Mouse (Mus musculus) heart, adult 2 months (tissue): ENCODE results near the gene Ift88. TPM values are rescaled to one million over a fixed set of nuclear protein-coding genes. Genes with fewer than 3 reads are reported as not detected.
A peak's percentile ranks its signal among the peaks of the same experiment; 100 is the strongest.

Source experiments
- DNase-seq, 2 experiments: peaks; one replicate each; pipeline ENCODE4 v3.0.0; 2021
- H3K27ac ChIP-seq: fragments of 200-600 bp; 2 replicates; pipeline ENCODE4 v1.8.1; 2022
- H3K27me3 ChIP-seq: fragments of 200-500 bp; 2 replicates; pipeline ENCODE4 v1.6.1; 2012; ENCODE audit warnings: mild to moderate bottlenecking, low read length, inconsistent platforms, mixed read lengths; ENCODE audit not compliant: control insufficient read depth, insufficient read depth
- H3K36me3 ChIP-seq: fragments of 200-500 bp; 2 replicates; pipeline ENCODE4 v1.6.1; 2012; ENCODE audit warnings: low read length, inconsistent platforms; ENCODE audit not compliant: control insufficient read depth, insufficient read depth
- H3K4me1 ChIP-seq: fragments of 200-500 bp; 2 replicates; pipeline ENCODE4 v1.6.1; 2011; ENCODE audit warnings: low read length; ENCODE audit not compliant: control insufficient read depth, insufficient read depth
- H3K4me3 ChIP-seq: fragments of 200-600 bp; 2 replicates; pipeline ENCODE4 v1.8.1; 2022
- H3K79me2 ChIP-seq: fragments of 200-500 bp; replicated peaks from 2 replicates; pipeline ENCODE4 v1.6.1; 2012; ENCODE audit warnings: mild to moderate bottlenecking, inconsistent platforms, low read length, moderate library complexity, mixed read lengths; ENCODE audit not compliant: control insufficient read depth, insufficient read depth
- H3K9ac ChIP-seq: fragments of 200-500 bp; 2 replicates; pipeline ENCODE4 v1.6.1; 2012; ENCODE audit warnings: low read depth, mild to moderate bottlenecking, control low read depth, inconsistent platforms, low read length, mixed read lengths
- CTCF ChIP-seq: fragments of 200-600 bp; IDR thresholded peaks from 2 replicates; pipeline ENCODE4 v1.8.1; 2022; ENCODE audit warnings: antibody characterized with exemption, mild to moderate bottlenecking, moderate library complexity
- EP300 ChIP-seq: fragments of 200-500 bp; IDR thresholded peaks from 2 replicates; pipeline ENCODE4 v1.6.1; 2011; ENCODE audit warnings: low read depth, low read length, control low read depth; ENCODE audit not compliant: insufficient read depth
- POLR2A ChIP-seq: fragments of 200-500 bp; IDR thresholded peaks from 2 replicates; pipeline ENCODE4 v1.6.1; 2011; ENCODE audit warnings: mild to moderate bottlenecking, low read depth, low read length, control low read depth; ENCODE audit not compliant: insufficient read depth
- WGBS: fragments of 180-500 bp; shearing (Covaris S2); methylation state at CpG from one replicate; pipeline ENCODE4 v1.1.7; 2018; 5-methylcytosine and 5-hydroxymethylcytosine counted together
- intact Hi-C: fragments of 180-260 bp; cut with DNase I; formaldehyde crosslinking; loops from one replicate; pipeline ENCODE4 v1.15.1; 2025
- polyA plus RNA-seq: library from polyadenylated mRNA; depleted of rRNA; stranded (reverse); fragments of >200 nt; gene quantifications from 2 replicates; pipeline ENCODE4 v1.2.3, GENCODE M21; 2012
- total RNA-seq, 2 experiments: library from RNA; stranded (reverse); gene quantifications; 2 replicates each; pipeline ENCODE4 v1.2.3; 2021

The Ift88 gene
- total and polyA plus RNA-seq, 3 experiments = 4.3 to 5.1 (median 4.5) TPM

DNA sequence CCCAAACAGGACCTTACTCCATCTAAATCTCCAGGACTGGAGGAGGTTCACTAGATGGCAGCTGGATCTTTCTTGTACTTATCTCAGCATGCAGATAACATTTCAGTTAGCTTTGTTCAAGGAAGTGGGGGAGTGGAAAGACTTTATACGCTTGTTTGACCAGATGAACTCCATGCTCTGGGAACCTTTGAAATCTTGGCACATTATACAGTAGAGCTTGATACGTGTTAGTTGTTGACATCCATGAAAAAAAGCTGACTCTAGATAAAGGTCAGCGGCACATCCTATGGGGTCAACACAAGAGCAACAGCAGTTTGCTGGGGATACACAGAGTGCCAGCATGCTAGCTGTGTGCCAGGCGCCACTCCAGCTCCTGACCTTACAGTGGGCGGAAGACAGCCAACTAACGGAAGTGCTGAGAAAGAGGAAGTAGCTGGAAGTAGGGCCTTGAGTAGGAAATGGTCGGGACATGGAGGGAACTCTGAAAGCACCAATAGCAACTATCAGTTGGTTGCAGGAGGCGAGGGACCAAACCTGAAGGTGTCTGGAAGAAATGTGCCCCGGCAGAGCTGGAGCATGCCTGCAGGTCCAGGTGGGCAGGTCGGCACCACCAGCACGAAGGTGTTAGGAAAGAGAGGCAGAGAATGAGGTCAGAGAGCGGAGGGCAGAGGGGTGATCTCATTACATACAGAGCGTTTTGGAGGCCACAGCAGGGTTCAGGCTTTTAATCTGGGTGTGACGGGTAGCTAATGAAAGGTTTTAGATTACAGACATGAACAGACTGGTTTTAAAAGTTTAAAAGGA, 36.9 kb upstream of the Ift88 start:
- Histone ChIP-seq H3K4me1 (peaks cover 1% of the 10 kb centered on the region; the same call in 1 of the 2 replicates), H3K27ac (peak overlapping the region; percentile 5; the same call in 1 of the 2 replicates), H3K27me3 (no peaks in the 10 kb centered on the region), H3K79me2 (no peaks in the 10 kb centered on the region), H3K9ac (no peak overlapping the region), H3K4me3 (peak overlapping the region; percentile 30), H3K36me3 (no peaks in the 10 kb centered on the region)
- intact Hi-C loops = no loop called here
- 43% methylated on average over 14 of the region's 14 CpGs for WGBS
- no peak for TF ChIP-seq EP300
- TF ChIP-seq CTCF = no peak
- no peak for TF ChIP-seq POLR2A
- DNase-seq = peak; percentile 32 to 41

DNA sequence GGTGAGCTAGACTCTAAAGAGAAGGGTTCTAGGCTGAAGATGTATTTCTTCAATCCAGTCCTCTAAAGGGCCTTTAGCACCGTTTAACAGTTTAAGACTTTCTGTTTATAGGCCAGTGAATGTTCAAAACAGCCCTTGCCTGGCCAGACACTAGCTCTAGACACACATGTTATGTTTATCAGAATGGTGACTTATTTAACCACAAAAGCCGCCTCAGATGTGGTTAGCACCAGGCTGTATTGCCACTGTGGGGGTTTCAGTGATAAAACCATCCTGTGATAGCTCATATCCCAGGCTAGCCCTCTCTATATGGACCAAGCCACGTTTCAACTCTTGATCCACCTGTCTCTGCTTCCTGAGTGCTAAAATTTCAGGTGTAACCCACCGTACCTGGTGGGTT, 32.2 kb upstream of the Ift88 start:
- H3K4me1 ChIP-seq = peaks cover 1% of the 10 kb centered on the region; the same call in 1 of the 2 replicates
- H3K4me3 ChIP-seq = no peak overlapping the region
- 77% methylated on average over 4 of the region's 4 CpGs for WGBS
- DNase-seq = no peak
- no peaks in the 10 kb centered on the region for H3K79me2 ChIP-seq
- H3K36me3 ChIP-seq = no peaks in the 10 kb centered on the region
- TF ChIP-seq EP300 = no peak
- TF ChIP-seq POLR2A = no peak
- no peak for TF ChIP-seq CTCF
- no peak overlapping the region for H3K9ac ChIP-seq
- H3K27me3 ChIP-seq = no peaks in the 10 kb centered on the region
- H3K27ac ChIP-seq = no peak overlapping the region
- intact Hi-C loops = no loop called here

DNA sequence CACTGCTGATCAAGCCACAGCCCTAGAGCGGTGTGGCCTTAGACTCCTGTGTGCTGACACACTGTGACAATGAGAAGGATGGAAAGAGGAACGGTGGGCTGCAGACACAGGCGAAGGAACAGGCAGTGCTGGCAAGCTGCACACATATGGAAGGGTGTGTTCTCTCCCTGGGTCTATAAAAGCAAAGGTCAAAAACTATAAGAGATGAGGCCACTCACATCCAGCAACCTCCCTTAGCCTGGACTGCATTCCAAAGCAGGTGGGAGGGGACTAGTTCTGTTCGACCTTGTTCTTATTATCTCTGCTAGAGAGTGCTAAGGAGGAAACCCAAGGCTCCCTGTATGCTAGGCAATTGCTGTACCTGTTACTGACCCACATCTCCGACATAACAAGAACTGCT, 31.6 kb upstream of the Ift88 start:
- H3K4me1 ChIP-seq = no peaks in the 10 kb centered on the region
- no peaks in the 10 kb centered on the region for H3K36me3 ChIP-seq
- WGBS = 71% methylated on average over 5 of the region's 5 CpGs
- DNase-seq = no peak
- intact Hi-C loops = no loop called here
- H3K79me2 ChIP-seq = no peaks in the 10 kb centered on the region
- TF ChIP-seq CTCF (no peak), POLR2A (no peak), EP300 (no peak)
- H3K9ac ChIP-seq = no peak overlapping the region
- H3K4me3 ChIP-seq = no peak overlapping the region
- no peak overlapping the region for H3K27ac ChIP-seq
- no peaks in the 10 kb centered on the region for H3K27me3 ChIP-seq

DNA sequence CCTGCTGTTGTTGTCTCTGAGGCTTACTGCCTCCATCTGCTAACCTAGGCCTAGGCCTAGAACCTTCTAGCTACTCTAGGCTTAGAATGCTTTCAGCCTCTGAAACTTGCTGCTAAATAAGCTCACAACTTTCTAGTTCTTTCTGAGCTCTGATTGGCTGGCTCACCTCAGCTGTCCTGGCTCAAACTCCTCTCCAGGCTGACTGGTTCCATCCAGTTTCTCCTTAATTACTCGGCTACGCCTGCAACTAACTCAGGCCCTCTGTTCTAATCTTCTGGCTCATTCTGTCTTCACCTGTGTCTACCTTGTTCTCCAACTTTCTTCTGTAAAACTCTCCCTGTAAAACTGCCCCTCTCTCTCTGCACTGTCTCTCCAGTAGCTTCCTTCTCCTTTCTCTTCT, 28.4 kb upstream of the Ift88 start:
- WGBS = 89% methylated on average over 2 of the region's 2 CpGs

DNA sequence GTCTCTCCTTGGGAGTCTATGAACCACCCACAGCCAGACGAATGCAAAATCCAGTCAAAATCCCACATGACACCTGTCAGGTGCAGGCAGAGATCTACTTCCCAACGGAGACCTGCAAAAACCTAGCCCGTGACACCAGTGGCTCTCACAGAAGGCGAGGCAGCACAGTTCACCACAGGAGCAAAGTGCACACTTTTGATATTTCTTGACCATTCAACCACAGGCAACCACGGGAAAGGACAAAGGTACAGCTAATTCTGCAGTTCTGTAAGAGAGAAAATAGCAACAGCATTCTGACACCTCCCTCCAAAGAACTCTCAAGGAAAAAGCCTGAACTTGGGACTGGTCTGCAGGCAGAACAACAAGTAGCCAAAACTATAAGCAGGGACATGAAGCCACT, 26.6 kb upstream of the Ift88 start:
- Histone ChIP-seq H3K4me1 (no peaks in the 10 kb centered on the region; the same call in none of the 2 replicates), H3K27ac (no peak overlapping the region), H3K27me3 (no peaks in the 10 kb centered on the region), H3K4me3 (no peak overlapping the region), H3K79me2 (no peaks in the 10 kb centered on the region), H3K36me3 (no peaks in the 10 kb centered on the region), H3K9ac (no peak overlapping the region)
- 91% methylated on average over 5 of the region's 5 CpGs for WGBS
- DNase-seq = no peak
- intact Hi-C loops = no loop called here
- no peak for TF ChIP-seq EP300
- TF ChIP-seq CTCF = no peak
- no peak for TF ChIP-seq POLR2A

More for the DNA sequence above, 28.4 kb upstream of the Ift88 start:
- TF ChIP-seq CTCF (no peak), POLR2A (no peak), EP300 (no peak)
- no peak for DNase-seq
- Histone ChIP-seq H3K4me3 (no peak overlapping the region), H3K4me1 (no peaks in the 10 kb centered on the region; the same call in none of the 2 replicates), H3K9ac (no peak overlapping the region), H3K36me3 (no peaks in the 10 kb centered on the region), H3K27me3 (no peaks in the 10 kb centered on the region), H3K79me2 (no peaks in the 10 kb centered on the region), H3K27ac (no peak overlapping the region)
- intact Hi-C loops = no loop called here

DNA sequence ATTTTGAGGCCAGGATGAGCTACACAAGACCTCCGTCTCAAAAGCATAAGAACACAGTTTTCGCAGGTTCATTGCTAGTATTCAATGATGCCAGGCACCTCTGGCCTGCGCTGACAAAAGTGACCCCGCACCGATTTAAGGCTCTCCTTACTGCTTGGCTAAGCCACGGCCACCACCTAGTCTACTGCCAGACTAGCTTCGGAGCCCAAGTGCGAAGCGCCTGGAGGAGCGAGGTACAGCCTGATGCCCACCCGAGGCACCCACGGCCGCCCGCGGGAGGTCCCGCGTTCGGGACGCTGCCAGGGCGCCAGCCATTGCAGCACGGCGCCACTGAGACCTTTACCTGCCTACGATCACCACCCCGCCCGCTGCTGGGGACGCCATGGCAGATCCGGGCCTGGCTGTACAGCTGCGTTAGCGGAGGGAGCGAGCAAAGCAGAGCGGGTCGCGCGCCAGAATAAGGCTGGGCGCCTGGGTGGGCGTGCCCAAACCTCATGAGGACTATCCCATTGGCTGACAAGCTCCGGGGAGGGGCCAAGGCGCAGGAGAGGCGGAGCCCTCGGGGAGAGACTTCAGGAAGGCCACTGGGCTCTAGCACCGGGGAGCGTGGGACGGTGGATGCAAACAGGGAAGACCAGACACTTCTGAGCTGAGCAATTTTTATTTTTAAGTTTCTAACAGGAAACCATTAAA, 25.7 kb upstream of the Ift88 start, which contains the start of gene Cryl1:
Cryl1 (minus strand) TSS at position 465 of the 693 bp plus-strand sequence.
- Histone ChIP-seq H3K27me3 (no peaks in the 10 kb centered on the region), H3K79me2 (no peaks in the 10 kb centered on the region), H3K9ac (peak within 1 kb of the TSS; percentile 93), H3K36me3 (no peaks in the 10 kb centered on the region), H3K27ac (peak within 1 kb of the TSS; percentile 77), H3K4me3 (peak within 1 kb of the TSS; percentile 76), H3K4me1 (no peaks in the 10 kb centered on the region; the same call in none of the 2 replicates)
- TF ChIP-seq POLR2A (peak; percentile 89), CTCF (no peak)
- WGBS = 4% methylated on average over 43 of the region's 43 CpGs
- peak; percentile 98 for DNase-seq
- intact Hi-C loops = loop anchor here (2.0 kb wide), 1 partner anchor 25 kb away; no protein-coding TSS in a partner anchor
